Mouse (Mus musculus): ENCODE measurements around the gene Stoml1.

The Stoml1 gene

DNA sequence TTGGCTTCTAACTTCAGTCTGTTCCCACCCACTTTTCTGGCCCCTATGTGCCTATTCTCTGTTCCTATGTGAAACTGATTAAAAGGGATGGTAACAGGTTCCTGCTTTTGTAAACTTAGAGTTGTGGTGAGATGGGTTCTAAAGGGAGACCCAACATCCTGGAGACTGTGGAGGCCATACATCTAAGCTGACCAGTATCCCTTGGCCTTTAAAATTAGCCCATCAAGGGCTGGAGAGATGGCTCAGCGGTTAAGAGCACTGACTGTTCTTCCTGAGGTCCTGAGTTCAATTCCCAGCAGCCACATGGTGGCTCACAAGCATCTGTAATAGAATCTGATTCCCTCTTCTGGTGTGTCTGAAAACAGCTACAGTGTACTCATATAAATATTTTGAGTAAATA lies 2.2 kb upstream of the Stoml1 start:
- CTCF ChIA-PET, result interaction anchor here (0.6 to 5.7 kb wide), 14 partner anchors 10 to 34 kb away, joined by 3 to 57 read pairs (median 8); no protein-coding TSS in a partner anchor
- POLR2A ChIA-PET, result interaction anchor here (0.7 to 13.0 kb wide), 24 partner anchors 9 to 485 kb away, joined by 3 to 458 read pairs (median 8); partner anchors contain the start of gene Clk3 (in 1 of the 4)

DNA sequence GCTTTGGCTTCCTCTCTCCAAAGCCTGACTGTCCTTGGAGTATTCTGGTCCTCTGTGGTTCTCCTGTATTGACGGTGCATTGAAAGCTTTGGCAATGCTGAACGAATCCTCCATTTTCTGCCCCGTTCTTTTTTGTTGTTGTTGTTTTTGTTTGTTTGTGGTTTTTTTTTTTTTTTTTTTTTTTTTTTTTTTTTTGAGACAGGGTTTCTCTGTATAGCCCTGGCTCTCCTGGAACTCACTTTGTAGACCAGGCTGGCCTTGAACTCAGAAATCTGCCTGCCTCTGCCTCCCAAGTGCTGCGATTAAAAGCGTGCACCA lies 800 bp downstream of the Stoml1 start:
- ChIA-PET POLR2A (interaction anchor here (0.5 to 3.7 kb wide), 32 partner anchors 8 to 1069 kb away, joined by 3 to 45 read pairs (median 5); no protein-coding TSS in a partner anchor), CTCF (interaction anchor here (0.5 to 1.6 kb wide), 14 partner anchors 13 to 711 kb away, joined by 3 to 13 read pairs (median 4); no protein-coding TSS in a partner anchor)

GRCm38 (mm10) chr9:58255105-58255504 lies 2.1 kb downstream of the Stoml1 start:
- POLR2A ChIA-PET, result interaction anchor here in 3 of 4 experiments (0.5 to 3.7 kb wide), 11 partner anchors 12 to 1663 kb away, joined by 3 to 45 read pairs (median 7); no protein-coding TSS in a partner anchor
- CTCF ChIA-PET, result interaction anchor here in 1 of 4 experiments (0.8 kb wide), 1 partner anchor 35 kb away, joined by 3 read pairs; no protein-coding TSS in a partner anchor

DNA sequence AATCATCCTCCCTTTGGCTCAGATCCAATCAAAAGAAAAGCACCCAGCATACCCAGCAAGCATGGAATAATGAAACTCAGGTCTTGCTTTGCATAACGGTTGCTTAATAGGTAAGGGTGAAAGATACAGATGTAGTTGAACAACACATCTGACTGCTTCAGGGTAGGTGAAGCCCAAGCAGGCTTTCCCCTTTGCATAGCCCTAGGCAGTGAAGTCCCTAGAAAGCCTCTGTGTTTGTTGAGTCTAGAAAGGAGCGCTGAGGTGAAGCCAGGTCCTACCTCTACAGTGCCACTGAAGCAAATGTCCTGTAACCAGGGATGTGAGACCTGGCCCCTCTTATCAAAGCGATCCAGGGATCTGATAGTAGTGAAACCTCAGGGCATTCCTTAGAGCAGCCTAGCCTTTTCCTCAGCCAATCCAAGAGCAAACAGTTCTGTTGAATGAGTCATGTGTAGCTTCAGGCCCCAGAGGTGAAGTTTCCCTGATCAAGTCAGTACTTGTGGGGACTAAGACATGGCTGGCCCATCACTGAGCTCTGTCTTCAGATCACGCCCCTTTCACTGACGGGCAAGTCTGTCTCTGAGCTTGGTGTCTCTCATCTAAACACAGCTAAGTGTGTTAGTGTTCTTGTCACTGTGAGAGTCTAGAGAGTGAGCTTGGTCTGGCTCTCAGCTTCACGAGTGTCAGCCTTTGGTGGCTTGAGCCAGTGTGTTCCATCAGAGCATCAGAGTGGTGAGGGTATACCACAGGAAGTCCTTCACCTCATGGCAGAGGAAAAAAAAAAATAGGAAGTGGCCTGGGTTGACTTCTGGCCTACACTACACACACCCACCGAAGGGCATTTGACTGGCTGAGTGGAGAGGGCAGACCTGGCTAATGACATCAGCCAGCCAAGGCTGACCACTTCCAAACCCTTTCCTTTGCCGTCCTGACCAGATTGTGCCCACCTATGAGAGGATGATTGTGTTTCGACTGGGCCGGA lies 3.0 kb downstream of the Stoml1 start:
- CTCF ChIA-PET, result interaction anchor here in 3 of 4 experiments (0.5 to 1.6 kb wide), 4 partner anchors 9 to 321 kb away, joined by 3 to 9 read pairs (median 4); no protein-coding TSS in a partner anchor
- POLR2A ChIA-PET, result interaction anchor here (0.5 to 5.0 kb wide), 16 partner anchors 11 to 1664 kb away, joined by 3 to 45 read pairs (median 5); partner anchors contain the start of gene Imp3 (in 1 of the 4)

DNA sequence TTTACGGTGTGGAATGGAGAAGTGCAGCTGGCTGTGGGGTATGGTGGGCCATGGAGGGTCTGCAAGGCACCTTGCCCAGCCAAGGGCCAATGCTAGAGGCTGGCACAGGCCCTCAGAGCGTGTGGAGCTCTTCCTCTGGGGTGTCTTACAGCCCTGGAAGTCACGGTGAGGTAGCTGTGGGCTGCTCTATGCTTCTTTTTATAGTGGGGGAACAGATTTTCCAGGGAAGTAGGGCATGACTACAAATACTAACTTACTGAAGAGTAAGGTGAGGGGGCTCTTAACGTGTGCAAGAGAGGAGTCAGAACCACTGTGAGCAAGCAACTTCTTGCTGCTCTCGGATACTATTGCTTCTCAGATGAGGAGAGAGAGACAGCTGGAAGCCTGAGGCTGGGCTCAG lies 9.5 kb downstream of the Stoml1 start:
- CTCF ChIA-PET, result interaction anchor here in 3 of 4 experiments (0.6 to 1.5 kb wide), 4 partner anchors 13 to 46 kb away, joined by 3 to 6 read pairs (median 3); partner anchors contain the start of gene Pml (in 1 of the 3)
- POLR2A ChIA-PET, result interaction anchor here in 3 of 4 experiments (1.0 to 5.2 kb wide), 9 partner anchors 9 to 42 kb away, joined by 3 to 36 read pairs (median 6); partner anchors contain the start of genes Pml (in 1 of the 3) and Stoml1 (in 1 of the 3)

DNA sequence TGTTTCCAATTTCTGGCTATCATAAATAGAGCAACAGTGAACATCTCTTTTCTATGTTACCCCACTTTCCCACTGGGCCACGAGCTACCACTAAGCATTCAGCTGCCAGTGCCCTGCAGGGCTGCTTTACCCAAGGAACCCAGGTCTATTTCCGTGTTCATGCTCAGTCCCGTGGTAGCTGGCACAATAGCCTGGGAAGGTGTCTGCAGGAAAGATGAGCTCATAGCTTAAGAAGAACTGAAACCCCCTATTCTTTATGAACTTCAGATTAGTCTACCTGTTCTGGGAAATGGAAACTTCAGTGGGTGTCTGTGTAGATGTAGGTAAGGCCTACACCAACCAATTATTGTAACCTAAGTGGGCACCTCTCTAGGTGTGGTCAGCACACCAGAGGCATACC lies 12.4 kb downstream of the Stoml1 start:
- CTCF ChIA-PET, result interaction anchor here (0.5 to 3.8 kb wide), 8 partner anchors 12 to 603 kb away, joined by 3 to 25 read pairs (median 4); partner anchors contain the start of genes Pml (in 1 of the 4) and Stoml1 (in 1 of the 4)

DNA sequence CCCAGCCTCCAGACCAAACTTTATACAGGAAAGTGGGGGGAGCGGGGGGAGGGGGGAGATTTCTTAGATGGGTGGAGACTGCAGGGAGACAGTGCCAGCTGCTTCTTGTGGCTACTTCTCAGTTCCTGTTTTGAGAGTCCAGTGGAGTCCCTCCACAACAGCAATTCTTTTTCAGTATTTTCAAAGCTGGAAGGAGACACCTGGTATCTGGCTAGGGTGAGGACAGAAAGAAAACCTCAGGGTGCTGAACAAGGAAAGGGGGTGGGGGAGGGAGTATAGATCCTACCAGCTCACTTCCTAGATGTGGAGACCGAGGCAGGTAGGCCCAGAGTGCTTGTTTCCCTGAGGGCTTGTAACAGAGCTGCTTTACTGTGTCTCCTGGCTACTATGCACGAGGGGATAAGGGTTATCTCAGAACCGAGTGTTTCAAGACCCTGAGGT lies 13.6 kb downstream of the Stoml1 start:
- ChIA-PET CTCF (interaction anchor here (0.6 to 3.8 kb wide), 13 partner anchors 9 to 263 kb away, joined by 3 to 18 read pairs (median 4); partner anchors contain the start of genes Stoml1 (in 2 of the 4), Islr (in 1 of the 4), Islr2 (in 1 of the 4) and Pml (in 1 of the 4)), POLR2A (interaction anchor here (0.6 to 4.5 kb wide), 27 partner anchors 7 to 316 kb away, joined by 3 to 68 read pairs (median 6); partner anchors contain the start of genes Pml (in 2 of the 4), Stoml1 (in 2 of the 4) and Nptn (in 1 of the 4))

More for the DNA sequence above, 12.4 kb downstream of the Stoml1 start:
- POLR2A ChIA-PET, result interaction anchor here in 3 of 4 experiments (0.7 to 4.5 kb wide), 18 partner anchors 8 to 190 kb away, joined by 3 to 68 read pairs (median 7); partner anchors contain the start of genes Stoml1 (in 3 of the 3) and Pml (in 2 of the 3)

DNA sequence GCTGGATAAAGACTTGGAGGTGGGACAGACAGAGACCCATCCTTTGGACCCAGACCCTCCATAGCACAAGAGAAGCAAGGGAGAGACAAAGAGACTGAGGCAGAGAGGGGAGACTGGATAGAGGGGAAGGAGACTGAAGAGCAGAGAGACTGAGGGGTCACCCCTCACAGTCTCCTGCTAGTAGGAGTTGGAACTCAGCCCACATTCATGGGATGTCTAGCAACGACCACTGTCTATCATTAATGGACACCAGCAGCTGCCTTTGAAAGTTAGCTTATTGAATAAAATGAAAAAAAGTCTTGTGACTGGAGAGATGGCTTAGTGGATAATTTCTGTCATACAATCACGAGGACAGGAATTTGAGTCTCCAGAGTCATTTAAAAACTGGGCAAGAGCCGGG lies 14.1 kb downstream of the Stoml1 start:
- CTCF ChIA-PET, result interaction anchor here (0.5 to 3.8 kb wide), 13 partner anchors 11 to 624 kb away, joined by 3 to 18 read pairs (median 4); partner anchors contain the start of genes Stoml1 (in 2 of the 4), Islr (in 1 of the 4), Islr2 (in 1 of the 4) and Pml (in 1 of the 4)
- POLR2A ChIA-PET, result interaction anchor here (0.6 to 4.5 kb wide), 24 partner anchors 8 to 315 kb away, joined by 3 to 68 read pairs (median 6); partner anchors contain the start of genes Pml (in 2 of the 4), Nptn (in 1 of the 4) and Stoml1 (in 1 of the 4)

GRCm38 (mm10) chr9:58268384-58269313 lies 15.7 kb downstream of the Stoml1 start:
- CTCF ChIA-PET, result interaction anchor here (0.5 to 3.8 kb wide), 30 partner anchors 9 to 1660 kb away, joined by 3 to 18 read pairs (median 5); partner anchors contain the start of genes Stoml1 (in 2 of the 4), Islr (in 1 of the 4), Islr2 (in 1 of the 4) and Pml (in 1 of the 4)
- POLR2A ChIA-PET, result interaction anchor here (0.6 to 4.5 kb wide), 18 partner anchors 7 to 59 kb away, joined by 3 to 68 read pairs (median 6); partner anchors contain the start of genes Stoml1 (in 2 of the 4) and Pml (in 1 of the 4)

GRCm38 (mm10) chr9:58270081-58270480 lies 17.1 kb downstream of the Stoml1 start:
- POLR2A ChIA-PET, result interaction anchor here (0.5 to 21.3 kb wide), 25 partner anchors 9 to 312 kb away, joined by 3 to 458 read pairs (median 4); partner anchors contain the start of genes Pml (in 2 of the 4), Stoml1 (in 2 of the 4) and Nptn (in 1 of the 4)

GRCm38 (mm10) chr9:58271109-58271508 lies 18.1 kb downstream of the Stoml1 start:
- POLR2A ChIA-PET, result interaction anchor here (0.6 to 21.3 kb wide), 21 partner anchors 9 to 707 kb away, joined by 3 to 458 read pairs (median 19); partner anchors contain the start of genes Pml (in 1 of the 4) and Stoml1 (in 1 of the 4)

More at GRCm38 (mm10) chr9:58270081-58270480, 17.1 kb downstream of the Stoml1 start:
- CTCF ChIA-PET, result interaction anchor here in 2 of 4 experiments (0.6 to 5.0 kb wide), 7 partner anchors 11 to 224 kb away, joined by 3 to 65 read pairs (median 4); partner anchors contain the start of gene Pml (in 1 of the 2)

DNA sequence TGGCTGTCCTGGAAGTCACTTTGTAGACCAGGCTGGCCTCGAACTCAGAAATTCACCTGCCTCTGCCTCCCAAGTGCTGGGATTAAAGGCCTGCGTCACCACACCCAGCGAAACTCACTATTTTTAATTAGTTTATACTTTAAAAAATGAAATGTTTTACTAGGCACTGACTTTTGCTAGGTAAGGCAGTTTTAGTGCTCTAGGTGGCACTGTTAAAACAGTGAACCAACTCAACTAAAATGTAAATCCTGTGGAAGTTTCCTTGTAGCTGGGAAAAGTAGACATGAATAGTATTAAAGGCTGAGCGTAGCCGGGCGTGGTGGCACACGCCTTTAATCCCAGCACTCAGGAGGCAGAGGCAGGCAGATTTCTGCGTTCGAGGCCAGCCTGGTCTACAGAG lies 18.6 kb downstream of the Stoml1 start:
- POLR2A ChIA-PET, result interaction anchor here (0.6 to 21.3 kb wide), 26 partner anchors 8 to 707 kb away, joined by 3 to 458 read pairs (median 16); partner anchors contain the start of genes Pml (in 3 of the 4), Stoml1 (in 2 of the 4) and Nptn (in 1 of the 4)
- CTCF ChIA-PET, result interaction anchor here in 3 of 4 experiments (0.5 to 5.0 kb wide), 9 partner anchors 9 to 230 kb away, joined by 3 to 65 read pairs (median 6); partner anchors contain the start of gene Pml (in 1 of the 3)

More at GRCm38 (mm10) chr9:58271109-58271508, 18.1 kb downstream of the Stoml1 start:
- CTCF ChIA-PET, result interaction anchor here in 3 of 4 experiments (0.5 to 5.0 kb wide), 8 partner anchors 10 to 229 kb away, joined by 4 to 65 read pairs (median 6); partner anchors contain the start of gene Loxl1 (in 1 of the 3)

DNA sequence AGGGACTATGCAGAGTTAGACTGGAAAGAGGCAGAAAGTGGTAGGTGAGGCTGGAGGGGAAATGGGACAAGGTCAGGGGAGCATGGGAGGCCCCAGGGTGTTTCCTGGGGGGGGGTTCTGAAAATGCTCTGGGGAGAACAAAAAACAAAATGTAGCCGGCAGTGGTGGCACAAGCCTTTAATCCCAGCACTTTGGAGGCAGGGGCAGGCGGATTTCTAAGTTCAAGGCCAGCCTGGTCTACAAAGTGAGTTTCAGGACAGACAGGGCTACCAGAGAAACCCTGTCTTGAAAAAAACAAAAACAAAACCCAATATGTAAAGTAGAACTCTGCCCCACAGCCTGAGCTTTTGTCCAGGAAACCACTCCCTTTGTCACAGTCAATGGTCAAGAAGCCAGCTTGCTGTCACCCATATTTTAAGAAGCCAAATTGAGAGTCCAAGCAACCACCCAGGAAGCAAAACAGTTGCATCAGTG lies 19.1 kb downstream of the Stoml1 start:
- CTCF ChIA-PET, result interaction anchor here in 3 of 4 experiments (0.6 to 5.0 kb wide), 9 partner anchors 8 to 207 kb away, joined by 3 to 65 read pairs (median 4); partner anchors contain the start of gene Pml (in 1 of the 3)

DNA sequence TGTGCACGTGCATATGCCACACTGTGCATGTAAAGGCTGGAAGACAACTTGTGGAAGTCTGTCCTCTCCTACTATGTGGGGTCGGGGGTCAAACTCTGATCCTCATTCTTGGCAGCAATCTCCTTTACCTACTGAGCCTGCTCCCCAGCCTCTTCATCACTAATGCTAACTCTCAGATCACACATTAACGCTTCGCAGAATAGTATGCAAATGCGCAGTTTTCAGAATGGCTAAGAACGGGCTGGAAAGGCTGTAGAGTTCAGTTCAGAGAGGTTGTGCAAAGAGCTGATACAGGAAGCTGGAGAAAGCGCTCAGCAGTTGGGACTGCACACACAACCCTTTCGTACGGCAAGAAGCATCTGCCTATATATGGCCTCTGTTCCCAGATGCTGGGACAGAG lies 19.9 kb downstream of the Stoml1 start:
- POLR2A ChIA-PET, result interaction anchor here in 3 of 4 experiments (0.5 to 21.3 kb wide), 41 partner anchors 7 to 1244 kb away, joined by 3 to 458 read pairs (median 7); partner anchors contain the start of genes Pml (in 3 of the 3), Stoml1 (in 2 of the 3), Adpgk (in 1 of the 3) and Nptn (in 1 of the 3)
- CTCF ChIA-PET, result interaction anchor here in 3 of 4 experiments (0.6 to 5.0 kb wide), 6 partner anchors 8 to 227 kb away, joined by 3 to 65 read pairs (median 4); partner anchors contain the start of gene Pml (in 1 of the 3)

More for the DNA sequence above, 19.1 kb downstream of the Stoml1 start:
- POLR2A ChIA-PET, result interaction anchor here (0.5 to 21.3 kb wide), 39 partner anchors 7 to 1019 kb away, joined by 3 to 458 read pairs (median 6); partner anchors contain the start of genes Pml (in 3 of the 4), Stoml1 (in 2 of the 4), Adpgk (in 1 of the 4) and Nptn (in 1 of the 4)

GRCm38 (mm10) chr9:58274101-58274604 lies 21.2 kb downstream of the Stoml1 start:
- POLR2A ChIA-PET, result interaction anchor here (0.6 to 21.3 kb wide), 41 partner anchors 7 to 363 kb away, joined by 3 to 458 read pairs (median 9); partner anchors contain the start of genes Pml (in 4 of the 4), Stoml1 (in 3 of the 4), Nptn (in 1 of the 4) and Ubl7 (in 1 of the 4)
- CTCF ChIA-PET, result interaction anchor here in 3 of 4 experiments (0.9 to 5.0 kb wide), 5 partner anchors 7 to 236 kb away, joined by 3 to 65 read pairs (median 3); partner anchors contain the start of gene Pml (in 2 of the 3)

Data from embryonic stem cell, embryonic (primary cell).